Mouse (Mus musculus): ENCODE measurements around the gene Ntrk3. TPM values are rescaled to one million over a fixed set of nuclear protein-coding genes. Genes with fewer than 3 reads are reported as not detected.

Ntrk3 gene
- polyA plus RNA-seq, 1 experiment from 2014 or later, result 4.5 TPM

DNA sequence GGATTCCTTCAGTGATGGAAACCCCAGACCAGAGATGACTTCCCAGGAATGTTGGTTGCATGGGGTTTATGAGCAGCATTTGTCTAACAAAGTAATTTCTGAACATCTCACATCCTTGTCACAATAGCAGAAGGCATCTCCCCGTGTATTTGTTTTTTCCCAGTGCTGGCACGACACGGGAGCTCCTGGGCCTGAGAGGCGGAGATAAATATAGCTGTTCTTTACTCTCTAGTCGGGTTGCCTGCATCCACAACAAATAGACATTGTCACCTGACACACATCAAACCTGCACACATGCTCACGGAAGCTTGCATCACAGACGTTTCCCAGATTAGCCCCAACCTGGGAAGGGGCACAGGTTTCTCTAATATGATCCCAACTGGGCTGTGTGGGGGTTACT, 30.1 kb downstream of the Ntrk3 start:
- Histone ChIP-seq H3K27me3 (ENCODE audit: insufficient read depth, poor library complexity, severe bottlenecking) (no peaks in the 10 kb centered on the region), H3K4me3 (no peak overlapping the region), H3K4me1 (replicated peaks) (no peaks in the 10 kb centered on the region), H3K27ac (no peak overlapping the region), H3K36me3 (no peaks in the 10 kb centered on the region), H3K9me3 (no peaks in the 10 kb centered on the region)
- 87% methylated on average over 7 of the region's 7 CpGs for WGBS
- DNase-seq (ENCODE audit: low spot score), result no peak

DNA sequence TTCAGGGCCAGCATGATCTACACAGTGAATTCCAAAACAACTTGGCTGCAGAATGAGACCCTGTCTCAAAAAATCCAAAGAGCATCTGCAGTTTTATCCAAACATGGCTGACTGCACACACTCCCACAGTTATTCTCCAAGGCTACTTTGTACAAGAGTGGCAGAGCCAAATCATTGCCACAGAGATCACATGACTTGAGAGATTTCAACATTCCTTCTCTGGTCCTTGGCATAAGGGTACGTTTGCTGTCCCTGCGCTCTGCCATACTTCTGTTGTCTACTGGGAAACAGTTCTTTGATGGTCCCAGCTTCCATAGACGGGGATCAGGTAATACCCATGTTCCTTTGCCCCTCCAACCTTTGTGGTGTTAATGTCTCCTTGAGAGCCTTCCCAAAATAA, 30.7 kb downstream of the Ntrk3 start:
- no peak overlapping the region for H3K27ac ChIP-seq
- H3K27me3 ChIP-seq (ENCODE audit: insufficient read depth, poor library complexity, severe bottlenecking), result no peaks in the 10 kb centered on the region
- no peaks in the 10 kb centered on the region for H3K9me3 ChIP-seq
- H3K4me1 ChIP-seq (replicated peaks), result no peaks in the 10 kb centered on the region
- no peak overlapping the region for H3K4me3 ChIP-seq
- H3K36me3 ChIP-seq, result no peaks in the 10 kb centered on the region
- WGBS, result 81% methylated on average over 3 of the region's 3 CpGs
- DNase-seq (ENCODE audit: low spot score), result no peak

DNA sequence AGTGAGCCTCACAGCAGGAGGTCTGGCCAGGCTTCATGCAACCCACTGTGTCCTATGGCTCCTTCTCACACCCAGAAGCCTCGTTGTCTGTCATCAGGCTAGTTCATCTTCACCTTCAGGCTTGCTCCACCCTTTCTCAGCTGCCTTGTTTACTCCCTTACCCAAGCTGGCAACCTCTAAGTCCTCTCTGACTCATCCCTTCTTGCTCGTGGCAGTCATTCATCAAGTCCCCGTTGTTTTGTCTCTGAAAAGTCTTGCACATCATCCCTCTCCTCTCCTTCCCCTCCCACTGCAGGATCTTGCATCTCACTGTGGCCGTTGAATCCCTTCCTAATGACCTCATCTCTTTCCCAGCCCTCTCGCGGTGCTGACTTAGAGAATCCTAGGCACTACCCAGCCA, 35.1 kb downstream of the Ntrk3 start:
- no peaks in the 10 kb centered on the region for H3K4me1 ChIP-seq (replicated peaks)
- no peak overlapping the region for H3K4me3 ChIP-seq
- H3K27me3 ChIP-seq (ENCODE audit: insufficient read depth, poor library complexity, severe bottlenecking), result no peaks in the 10 kb centered on the region
- H3K27ac ChIP-seq, result no peak overlapping the region
- DNase-seq (ENCODE audit: low spot score), result no peak
- no peaks in the 10 kb centered on the region for H3K9me3 ChIP-seq
- WGBS, result 66% methylated on average over 6 of the region's 6 CpGs
- no peaks in the 10 kb centered on the region for H3K36me3 ChIP-seq

DNA sequence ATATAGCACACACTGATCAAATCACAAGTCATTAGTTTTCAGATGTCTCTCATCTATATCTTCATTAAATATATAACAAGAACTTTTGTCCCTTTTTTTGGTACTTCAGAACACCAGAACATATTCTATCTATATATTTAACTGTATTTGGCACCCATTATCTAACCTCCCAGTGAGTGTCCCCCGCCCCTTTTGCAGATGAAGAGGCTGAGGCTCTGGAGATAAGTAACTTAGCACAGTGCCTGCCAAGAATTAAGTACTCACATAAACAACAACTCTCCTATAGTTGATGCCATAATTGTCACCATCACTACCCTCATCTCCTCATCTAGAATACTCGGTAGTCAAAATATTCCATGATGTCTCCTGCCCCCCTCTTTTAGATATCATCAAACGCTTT, 42.6 kb downstream of the Ntrk3 start:
- no peaks in the 10 kb centered on the region for H3K9me3 ChIP-seq
- no peak overlapping the region for H3K4me3 ChIP-seq
- H3K36me3 ChIP-seq, result no peaks in the 10 kb centered on the region
- H3K27me3 ChIP-seq (ENCODE audit: insufficient read depth, poor library complexity, severe bottlenecking), result no peaks in the 10 kb centered on the region
- no peak for DNase-seq (ENCODE audit: low spot score)
- H3K4me1 ChIP-seq (replicated peaks), result no peaks in the 10 kb centered on the region
- H3K27ac ChIP-seq, result no peak overlapping the region
- WGBS, result 85% methylated on average over 3 of the region's 3 CpGs

DNA sequence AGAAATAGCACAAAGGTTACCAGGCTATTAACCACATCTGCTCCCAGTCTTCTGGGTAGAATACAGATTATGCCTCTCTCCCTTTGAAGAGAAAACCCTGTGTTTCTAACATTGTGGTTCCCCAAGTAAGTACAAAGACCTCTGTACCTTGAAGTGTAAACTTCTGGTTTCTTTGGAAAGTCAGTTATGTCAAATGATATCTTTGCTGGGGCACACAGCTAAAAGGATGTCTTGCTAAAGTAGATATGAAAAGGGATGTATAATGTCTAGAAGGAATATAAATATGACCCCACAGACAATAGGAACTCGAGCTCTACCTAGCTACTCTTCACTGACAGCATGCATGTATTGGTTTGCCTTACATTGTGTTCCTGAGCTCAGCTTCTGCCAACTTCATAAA, 44.7 kb downstream of the Ntrk3 start:
- Histone ChIP-seq H3K4me1 (replicated peaks) (no peaks in the 10 kb centered on the region), H3K36me3 (no peaks in the 10 kb centered on the region), H3K9me3 (no peaks in the 10 kb centered on the region), H3K4me3 (no peak overlapping the region), H3K27me3 (ENCODE audit: insufficient read depth, poor library complexity, severe bottlenecking) (no peaks in the 10 kb centered on the region), H3K27ac (no peak overlapping the region)
- no peak for DNase-seq (ENCODE audit: low spot score)
- WGBS, result 67% methylated on average over 1 of the region's 1 CpGs

DNA sequence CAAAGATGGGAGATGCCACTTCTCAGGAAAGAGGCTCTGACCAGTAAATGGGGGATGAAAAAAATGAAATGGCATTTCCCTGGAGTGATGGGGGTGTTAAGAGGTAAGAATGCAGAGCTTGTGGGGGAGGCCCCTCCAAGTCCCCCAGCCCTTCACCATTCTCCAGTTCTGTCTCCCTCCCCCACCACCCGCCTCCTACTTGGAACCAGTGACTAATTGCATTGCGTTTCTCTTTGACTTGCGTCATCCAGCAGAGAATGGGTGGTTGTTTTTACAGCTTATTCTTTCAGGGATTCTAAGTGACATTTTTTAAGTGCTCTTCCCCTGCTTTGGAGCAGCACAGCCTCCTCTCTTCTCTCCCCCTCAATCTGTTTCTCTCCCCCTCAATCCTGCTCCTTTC, 46.9 kb downstream of the Ntrk3 start:
- Histone ChIP-seq H3K9me3 (no peaks in the 10 kb centered on the region), H3K4me1 (replicated peaks) (no peaks in the 10 kb centered on the region), H3K4me3 (no peak overlapping the region), H3K36me3 (no peaks in the 10 kb centered on the region), H3K27ac (no peak overlapping the region), H3K27me3 (ENCODE audit: insufficient read depth, poor library complexity, severe bottlenecking) (no peaks in the 10 kb centered on the region)
- 49% methylated on average over 3 of the region's 3 CpGs for WGBS
- DNase-seq (ENCODE audit: low spot score), result no peak

DNA sequence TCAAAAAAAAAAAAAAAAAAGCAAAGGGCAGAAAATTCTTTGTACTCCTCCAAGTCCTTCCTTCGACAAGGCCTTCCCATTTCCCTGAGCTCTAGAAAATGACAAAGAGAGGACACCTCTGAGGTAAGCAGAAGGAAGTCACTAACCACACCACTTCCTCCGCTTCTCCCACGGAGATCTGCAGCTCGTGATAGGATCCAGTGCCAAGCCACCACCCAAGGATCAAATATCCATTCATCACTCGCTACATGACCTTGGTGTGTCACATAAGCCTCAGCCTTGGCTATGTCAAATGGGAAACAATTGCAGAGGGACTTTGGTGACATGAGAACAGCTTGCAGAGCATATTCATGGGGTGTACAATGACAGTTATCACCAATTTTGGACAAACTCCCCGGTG, 52.9 kb downstream of the Ntrk3 start:
- no peaks in the 10 kb centered on the region for H3K36me3 ChIP-seq
- H3K9me3 ChIP-seq, result no peaks in the 10 kb centered on the region
- H3K4me3 ChIP-seq, result no peak overlapping the region
- 74% methylated on average over 6 of the region's 6 CpGs for WGBS
- H3K27ac ChIP-seq, result no peak overlapping the region
- H3K27me3 ChIP-seq (ENCODE audit: insufficient read depth, poor library complexity, severe bottlenecking), result no peaks in the 10 kb centered on the region
- H3K4me1 ChIP-seq (replicated peaks), result 0 out of 2 replicates have a peak, but pooled peaks cover 3% of the 10 kb centered on the region
- DNase-seq (ENCODE audit: low spot score), result no peak

DNA sequence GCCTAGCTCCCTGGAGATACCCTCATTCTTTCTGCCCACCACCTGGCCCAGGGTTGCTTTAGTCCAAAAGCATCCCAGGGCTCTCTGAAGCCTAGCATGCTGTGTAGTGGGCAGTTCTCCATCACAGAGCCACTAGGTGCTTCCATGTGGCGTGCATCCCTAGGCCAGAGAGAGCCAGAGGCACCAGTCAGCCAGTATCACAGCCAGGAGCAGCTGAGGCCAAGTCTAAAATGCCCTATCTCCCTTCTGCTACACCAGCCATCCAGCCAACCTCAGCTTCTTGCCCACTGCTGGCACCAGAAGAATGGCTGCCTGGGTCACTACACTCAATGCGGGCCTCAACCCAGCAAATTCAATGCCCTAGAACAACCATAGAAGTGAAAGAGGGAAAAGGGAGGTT, 56.9 kb downstream of the Ntrk3 start:
- Histone ChIP-seq H3K4me1 (replicated peaks) (0 out of 2 replicates have a peak, but pooled peaks cover 3% of the 10 kb centered on the region), H3K9me3 (no peaks in the 10 kb centered on the region), H3K36me3 (no peaks in the 10 kb centered on the region), H3K4me3 (no peak overlapping the region), H3K27me3 (ENCODE audit: insufficient read depth, poor library complexity, severe bottlenecking) (no peaks in the 10 kb centered on the region), H3K27ac (no peak overlapping the region)
- WGBS, result 76% methylated on average over 2 of the region's 2 CpGs
- no peak for DNase-seq (ENCODE audit: low spot score)

DNA sequence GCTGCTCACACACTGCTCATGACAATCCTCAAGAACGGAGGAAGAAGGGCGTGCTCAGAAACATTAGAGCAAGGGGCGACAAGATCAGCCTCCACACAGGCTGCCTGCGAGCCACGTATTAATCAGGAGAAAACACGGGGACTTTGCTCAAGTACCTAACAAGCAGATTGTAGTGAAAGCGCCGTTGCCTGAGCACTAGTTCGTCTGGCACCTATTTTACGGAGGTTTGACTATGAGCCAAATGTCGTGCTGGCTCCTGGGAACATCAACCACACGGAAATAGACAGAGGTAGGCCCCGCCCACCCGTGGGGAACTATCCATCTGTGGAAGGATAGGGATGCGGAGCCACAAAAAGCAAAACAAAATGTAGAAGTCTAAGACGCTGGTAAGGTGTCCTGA, 68.4 kb downstream of the Ntrk3 start:
- Histone ChIP-seq H3K4me3 (no peak overlapping the region), H3K36me3 (no peaks in the 10 kb centered on the region), H3K27ac (no peak overlapping the region), H3K9me3 (no peaks in the 10 kb centered on the region), H3K4me1 (replicated peaks) (no peaks in the 10 kb centered on the region), H3K27me3 (ENCODE audit: insufficient read depth, poor library complexity, severe bottlenecking) (no peaks in the 10 kb centered on the region)
- 92% methylated on average over 16 of the region's 16 CpGs for WGBS
- DNase-seq (ENCODE audit: low spot score), result no peak

DNA sequence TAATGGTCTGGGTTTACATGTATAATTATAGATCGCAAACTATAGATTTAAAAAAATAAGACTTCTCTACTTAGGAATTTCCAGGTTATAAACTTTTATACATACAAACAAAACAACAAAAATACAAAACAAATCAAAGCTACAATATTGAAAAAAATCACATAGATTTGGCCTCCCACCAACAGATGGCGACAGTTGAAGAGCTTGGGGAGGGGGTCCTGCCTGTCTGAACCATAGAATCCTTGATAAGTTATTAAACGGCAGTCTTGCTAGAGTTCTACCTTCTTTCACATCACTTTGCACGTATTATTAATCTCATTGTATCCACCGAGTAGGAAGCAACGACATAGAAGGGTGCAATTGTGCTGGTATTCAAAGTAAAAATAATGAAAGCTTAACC, 68.9 kb downstream of the Ntrk3 start:
- Histone ChIP-seq H3K36me3 (no peaks in the 10 kb centered on the region), H3K27ac (no peak overlapping the region), H3K27me3 (ENCODE audit: insufficient read depth, poor library complexity, severe bottlenecking) (no peaks in the 10 kb centered on the region), H3K4me1 (replicated peaks) (no peaks in the 10 kb centered on the region), H3K9me3 (no peaks in the 10 kb centered on the region), H3K4me3 (no peak overlapping the region)
- 92% methylated on average over 6 of the region's 6 CpGs for WGBS
- no peak for DNase-seq (ENCODE audit: low spot score)

DNA sequence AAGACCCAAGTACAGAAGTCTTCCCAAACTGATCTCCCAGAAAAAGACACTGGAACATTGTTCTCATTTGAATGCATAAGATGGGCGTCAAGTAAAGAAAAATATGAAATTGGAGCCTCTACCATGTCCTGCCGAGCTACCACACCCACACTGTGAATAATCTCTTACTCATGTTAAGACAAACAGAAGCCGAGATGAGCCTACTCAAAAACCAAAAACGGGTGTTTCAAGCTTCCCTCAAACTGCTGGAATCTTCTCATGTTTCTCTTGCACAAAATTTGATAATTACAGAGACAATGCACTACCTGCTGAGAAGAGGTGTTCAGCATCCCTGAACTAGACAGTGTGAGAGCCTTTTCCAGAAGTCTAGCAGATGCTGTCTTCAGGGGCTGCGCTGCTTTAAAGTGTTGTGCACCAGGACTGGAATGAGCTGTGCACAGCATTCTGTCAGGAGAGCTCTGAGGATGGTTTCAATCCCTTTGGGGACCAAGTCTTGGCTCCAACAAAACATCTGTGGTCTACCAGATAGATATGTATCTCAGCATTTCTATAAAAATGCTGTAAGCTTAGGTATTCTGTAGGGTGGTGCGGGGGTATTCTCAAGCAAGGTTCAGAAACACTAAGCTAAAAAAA, 69.7 kb downstream of the Ntrk3 start:
- Histone ChIP-seq H3K27ac (no peak overlapping the region), H3K9me3 (no peaks in the 10 kb centered on the region), H3K27me3 (ENCODE audit: insufficient read depth, poor library complexity, severe bottlenecking) (no peaks in the 10 kb centered on the region), H3K36me3 (no peaks in the 10 kb centered on the region), H3K4me3 (no peak overlapping the region), H3K4me1 (replicated peaks) (no peaks in the 10 kb centered on the region)
- WGBS, result 91% methylated on average over 6 of the region's 6 CpGs
- no peak for DNase-seq (ENCODE audit: low spot score)

DNA sequence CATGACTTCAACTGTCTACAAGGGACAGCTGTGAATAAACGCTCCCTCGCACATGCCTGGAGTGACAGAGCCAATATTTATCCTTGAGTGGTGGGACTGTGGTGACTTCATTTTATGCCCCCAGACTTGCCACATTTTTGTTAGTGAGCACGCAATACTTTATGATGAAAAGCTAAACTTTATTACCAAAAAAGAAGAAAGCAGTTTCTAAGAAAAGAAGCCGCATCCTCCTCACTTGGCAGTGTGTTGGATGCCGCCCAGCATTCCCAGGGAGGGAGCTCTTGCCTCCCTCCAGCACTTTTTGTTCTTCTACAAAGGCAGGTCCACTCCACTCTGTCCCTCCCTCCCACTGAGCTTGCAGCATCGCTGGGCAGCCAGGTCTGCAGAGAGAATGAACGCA, 77.0 kb downstream of the Ntrk3 start:
- Histone ChIP-seq H3K4me3 (no peak overlapping the region), H3K4me1 (replicated peaks) (peaks cover 7% of the 10 kb centered on the region; the same call in 1 of the 2 replicates), H3K36me3 (no peaks in the 10 kb centered on the region), H3K9me3 (no peaks in the 10 kb centered on the region), H3K27ac (no peak overlapping the region), H3K27me3 (ENCODE audit: insufficient read depth, poor library complexity, severe bottlenecking) (no peaks in the 10 kb centered on the region)
- DNase-seq (ENCODE audit: low spot score), result no peak
- WGBS, result 63% methylated on average over 7 of the region's 7 CpGs

DNA sequence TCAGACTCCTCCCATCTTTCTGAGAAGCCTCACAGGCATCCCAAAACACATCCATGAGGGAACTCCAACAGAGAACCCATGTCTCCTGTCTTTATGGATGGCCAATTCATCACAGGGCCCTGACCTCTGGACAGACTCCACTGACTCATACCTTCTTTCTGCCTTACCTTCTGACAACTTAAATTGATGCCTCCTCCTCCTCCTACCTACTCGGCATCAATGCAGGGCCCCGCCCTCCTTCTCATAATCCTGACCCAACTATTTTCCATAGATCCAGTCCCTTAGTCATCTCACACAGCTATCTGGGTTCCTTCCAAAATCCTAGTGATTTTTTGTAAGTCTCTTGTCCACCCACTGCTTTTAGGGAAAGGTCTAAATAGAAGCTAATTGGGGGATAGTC, 78.0 kb downstream of the Ntrk3 start:
- Histone ChIP-seq H3K27me3 (ENCODE audit: insufficient read depth, poor library complexity, severe bottlenecking) (no peaks in the 10 kb centered on the region), H3K4me1 (replicated peaks) (peaks cover 7% of the 10 kb centered on the region; the same call in 1 of the 2 replicates), H3K9me3 (no peaks in the 10 kb centered on the region), H3K4me3 (no peak overlapping the region), H3K36me3 (no peaks in the 10 kb centered on the region), H3K27ac (no peak overlapping the region)
- DNase-seq (ENCODE audit: low spot score), result no peak
- 82% methylated on average over 2 of the region's 2 CpGs for WGBS

DNA sequence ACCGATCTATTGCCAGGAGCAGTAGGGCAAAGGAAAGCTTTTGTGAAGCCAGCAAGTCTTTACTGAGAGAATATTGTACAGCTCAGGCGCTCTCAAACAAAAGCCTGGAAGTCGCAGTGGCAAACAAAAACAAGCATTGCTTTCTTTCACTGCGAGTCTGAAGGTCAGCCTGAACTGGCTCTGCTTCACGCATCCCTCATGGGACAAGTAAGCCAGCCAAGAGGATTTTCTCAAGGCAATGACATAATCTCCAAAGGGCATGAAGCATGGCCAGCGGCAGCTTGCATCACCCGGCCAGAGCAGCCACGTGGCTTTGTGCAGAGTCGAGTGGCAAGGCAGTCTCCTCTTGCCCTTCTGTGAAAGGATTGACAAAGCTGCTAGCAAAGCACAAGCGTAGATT, 79.8 kb downstream of the Ntrk3 start:
- H3K4me3 ChIP-seq, result no peak overlapping the region
- H3K27ac ChIP-seq, result peak overlapping the region; percentile 56; the same call in 1 of the 2 replicates
- H3K9me3 ChIP-seq, result no peaks in the 10 kb centered on the region
- H3K36me3 ChIP-seq, result no peaks in the 10 kb centered on the region
- H3K27me3 ChIP-seq (ENCODE audit: insufficient read depth, poor library complexity, severe bottlenecking), result no peaks in the 10 kb centered on the region
- 52% methylated on average over 10 of the region's 10 CpGs for WGBS
- H3K4me1 ChIP-seq (replicated peaks), result peaks cover 7% of the 10 kb centered on the region; the same call in 1 of the 2 replicates
- peak; percentile 11 for DNase-seq (ENCODE audit: low spot score)

Measured in hindbrain, embryonic 10.5 days (tissue).